Mouse (Mus musculus) forebrain, embryonic 14.5 days (tissue): ENCODE measurements around the gene Oxsm. TPM values are rescaled to one million over a fixed set of nuclear protein-coding genes. Genes with fewer than 3 reads are reported as not detected.

Source experiments
- ATAC-seq: fragments of 200-750 bp; cut with Nextera tagmentation; 2 replicates; pipeline ENCODE4 v1.8.0; 2017; ENCODE audit warnings: mild to moderate bottlenecking, moderate library complexity
- DNase-seq: peaks from one replicate; pipeline ENCODE4 v3.0.0-alpha.2; 2015; ENCODE audit warnings: low spot score
- H3K27ac ChIP-seq: fragments of 300-500 bp; sonication (generic); 2 replicates; pipeline ENCODE4 v1.5.1; 2014; ENCODE audit warnings: low read depth, mild to moderate bottlenecking, control low read depth, low read length, moderate library complexity
- H3K27me3 ChIP-seq: fragments of 300-500 bp; sonication (generic); replicated peaks from 2 replicates; pipeline ENCODE4 v1.6.1; 2014; ENCODE audit warnings: low read length, control low read depth, mixed read lengths; ENCODE audit not compliant: control insufficient read depth, insufficient read depth
- H3K36me3 ChIP-seq: fragments of 300-500 bp; sonication (generic); 2 replicates; pipeline ENCODE4 v1.6.1; 2014; ENCODE audit warnings: low read length, control low read depth; ENCODE audit not compliant: control insufficient read depth, insufficient read depth
- H3K4me1 ChIP-seq: fragments of 300-500 bp; sonication (generic); 2 replicates; pipeline ENCODE4 v1.6.1; 2014; ENCODE audit warnings: antibody characterized with exemption, low read length, control low read depth; ENCODE audit not compliant: control insufficient read depth, insufficient read depth
- H3K4me2 ChIP-seq: fragments of 300-500 bp; sonication (generic); 2 replicates; pipeline ENCODE4 v1.6.1; 2014; ENCODE audit warnings: mild to moderate bottlenecking, control low read depth, low read length
- H3K4me3 ChIP-seq: fragments of 300-500 bp; sonication (generic); 2 replicates; pipeline ENCODE4 v1.5.1; 2014; ENCODE audit warnings: low read depth, low read length, control low read depth
- H3K9ac ChIP-seq: fragments of 300-500 bp; sonication (generic); 2 replicates; pipeline ENCODE4 v1.6.1; 2014; ENCODE audit warnings: mild to moderate bottlenecking, low read length, control low read depth, moderate library complexity
- H3K9me3 ChIP-seq: fragments of 300-500 bp; sonication (generic); replicated peaks from 2 replicates; pipeline ENCODE4 v1.6.1; 2016; ENCODE audit warnings: low read length, control low read depth, mixed read lengths; ENCODE audit not compliant: control insufficient read depth
- WGBS: fragments of 180-500 bp; shearing (Covaris S2); extraction: QIAGEN DNeasy Blood & Tissue Kit; methylation state at CpG from one replicate; pipeline ENCODE4 v1.1.7; 2014; 5-methylcytosine and 5-hydroxymethylcytosine counted together
- polyA plus RNA-seq: library from polyadenylated mRNA; unstranded; fragments of >200 nt; fragmentation: Nextera tagmentation; extraction: Ambion mirVana; gene quantifications from 2 replicates; pipeline ENCODE4 v1.2.1, GENCODE M21; 2014

The Oxsm gene
- polyA plus RNA-seq, 1 experiment from 2014 or later, result 1.1 TPM

DNA sequence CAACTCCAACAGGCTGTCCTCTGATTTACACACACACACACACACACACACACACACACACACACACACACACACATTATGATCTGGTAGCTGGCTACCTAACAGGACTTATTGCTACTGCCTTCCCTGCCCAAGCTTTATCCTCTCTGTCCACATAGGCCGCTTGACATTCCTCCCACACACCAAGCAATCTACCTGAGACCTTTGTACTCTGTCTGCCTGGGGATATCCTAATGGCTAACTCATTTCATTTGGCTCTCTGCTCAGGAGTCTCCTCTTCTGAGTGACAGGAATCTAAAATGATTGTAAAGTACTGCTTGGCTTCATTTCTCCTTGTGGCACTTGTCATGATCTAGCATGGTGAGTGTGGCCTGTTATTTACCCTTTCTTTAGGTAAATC lies 60.5 kb downstream of the Oxsm start:
- H3K9me3 ChIP-seq, result no peaks in the 10 kb centered on the region
- no peaks in the 10 kb centered on the region for H3K36me3 ChIP-seq
- H3K4me2 ChIP-seq, result no peak overlapping the region
- no peaks in the 10 kb centered on the region for H3K27me3 ChIP-seq
- no peak overlapping the region for H3K27ac ChIP-seq
- DNase-seq (no peak), ATAC-seq (no peak)
- no peak overlapping the region for H3K4me3 ChIP-seq
- no peaks in the 10 kb centered on the region for H3K4me1 ChIP-seq
- H3K9ac ChIP-seq, result no peak overlapping the region
- 83% methylated on average over 1 of the region's 1 CpGs for WGBS

Other genes with a start within 250 kb of the Oxsm start
- gene Ngly1, start 528 bp downstream of the Oxsm start, polyA plus RNA-seq, result 30.9 and 34.9 TPM in 2 replicates
- 126 and 140 TPM in 2 replicates for gene Top2b, start 115.4 kb upstream of the Oxsm start, polyA plus RNA-seq